Mouse (Mus musculus) intestine, embryonic 16.5 days (tissue): ENCODE measurements at regions not wholly inside any gene's neighbourhood (a gene's known extent, or its start where the extent isn't known, plus 50 kb on each side); places are given as distances from the start of the nearest gene placed in this dataset.

Source experiments
- ATAC-seq: fragments of 200-750 bp; cut with Nextera tagmentation; 2 replicates; pipeline ENCODE4 v1.8.0; 2017; ENCODE audit warnings: moderate TSS enrichment, moderate library complexity
- H3K27ac ChIP-seq: fragments of 300-500 bp; sonication (generic); 2 replicates; pipeline ENCODE4 v1.5.1; 2014; ENCODE audit warnings: mild to moderate bottlenecking, low read length
- H3K27me3 ChIP-seq: fragments of 300-500 bp; sonication (generic); replicated peaks from 2 replicates; pipeline ENCODE4 v1.6.1; 2014; ENCODE audit warnings: low read length, control low read depth, mixed read lengths; ENCODE audit not compliant: control insufficient read depth, insufficient read depth
- H3K36me3 ChIP-seq: fragments of 300-500 bp; sonication (generic); 2 replicates; pipeline ENCODE4 v1.6.1; 2014; ENCODE audit warnings: low read length, control low read depth; ENCODE audit not compliant: control insufficient read depth, insufficient read depth
- H3K4me1 ChIP-seq: fragments of 300-500 bp; sonication (generic); 2 replicates; pipeline ENCODE4 v1.6.1; 2014; ENCODE audit warnings: low read length, control low read depth, mixed read lengths; ENCODE audit not compliant: control insufficient read depth, insufficient read depth
- H3K4me2 ChIP-seq: fragments of 300-500 bp; sonication (generic); 2 replicates; pipeline ENCODE4 v1.6.1; 2014; ENCODE audit warnings: low read depth, low read length, control low read depth
- H3K4me3 ChIP-seq: fragments of 300-500 bp; sonication (generic); 2 replicates; pipeline ENCODE4 v1.5.1; 2014; ENCODE audit warnings: mild to moderate bottlenecking, low read length
- H3K9ac ChIP-seq: fragments of 300-500 bp; sonication (generic); 2 replicates; pipeline ENCODE4 v1.6.1; 2014; ENCODE audit warnings: low read depth, low read length
- H3K9me3 ChIP-seq: fragments of 300-500 bp; sonication (generic); 2 replicates; pipeline ENCODE4 v1.6.1; 2016; ENCODE audit warnings: low read length, control low read depth; ENCODE audit not compliant: control insufficient read depth
- WGBS: fragments of 180-500 bp; shearing (Covaris S2); extraction: QIAGEN DNeasy Blood & Tissue Kit; methylation state at CpG from one replicate; pipeline ENCODE4 v1.1.7; 2014; 5-methylcytosine and 5-hydroxymethylcytosine counted together

DNA sequence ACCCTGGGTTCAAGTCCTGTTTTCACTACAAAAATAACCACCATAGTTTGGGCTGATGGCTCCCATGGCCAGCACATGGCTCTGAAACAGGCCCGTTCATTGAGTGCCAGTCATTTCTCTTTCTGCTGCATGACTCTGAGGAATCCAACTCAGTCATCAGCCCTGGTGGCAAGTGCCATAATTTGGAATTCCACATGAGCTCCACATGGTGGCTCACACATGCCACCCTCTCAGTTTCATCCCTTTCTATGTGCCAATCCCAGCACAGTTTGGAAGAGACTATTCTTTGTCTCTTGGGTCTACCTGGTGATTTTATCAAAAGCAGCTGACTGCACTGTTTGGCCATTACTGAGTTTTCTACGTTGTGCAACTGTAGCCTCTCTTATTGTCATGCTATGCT is 100.3 kb upstream of the 4933402D24Rik start:
- no peaks in the 10 kb centered on the region for H3K9me3 ChIP-seq
- H3K4me1 ChIP-seq = no peaks in the 10 kb centered on the region
- H3K27ac ChIP-seq = no peak overlapping the region
- no peak overlapping the region for H3K4me2 ChIP-seq
- H3K9ac ChIP-seq = no peak overlapping the region
- 87% methylated on average over 2 of the region's 2 CpGs for whole genome bisulfite sequencing
- H3K27me3 ChIP-seq = no peaks in the 10 kb centered on the region
- H3K4me3 ChIP-seq = no peak overlapping the region
- no peak for ATAC-seq
- no peaks in the 10 kb centered on the region for H3K36me3 ChIP-seq

GRCm38 (mm10) chr1:63857933-63858649 is 89.0 kb upstream of the 4933402D24Rik start:
- Histone ChIP-seq H3K4me1 (no peaks in the 10 kb centered on the region), H3K4me3 (no peak overlapping the region), H3K27me3 (no peaks in the 10 kb centered on the region), H3K36me3 (no peaks in the 10 kb centered on the region), H3K9me3 (no peaks in the 10 kb centered on the region), H3K9ac (no peak overlapping the region), H3K27ac (no peak overlapping the region), H3K4me2 (no peak overlapping the region)
- peak; percentile 56 for ATAC-seq
- 30% methylated on average over 6 of the region's 6 CpGs for WGBS

GRCm38 (mm10) chr1:63857468-63857867 is 88.4 kb upstream of the 4933402D24Rik start:
- Histone ChIP-seq H3K27me3 (no peaks in the 10 kb centered on the region), H3K27ac (no peak overlapping the region), H3K4me2 (no peak overlapping the region), H3K9ac (no peak overlapping the region), H3K36me3 (no peaks in the 10 kb centered on the region), H3K4me3 (no peak overlapping the region), H3K4me1 (no peaks in the 10 kb centered on the region), H3K9me3 (no peaks in the 10 kb centered on the region)
- no peak for ATAC-seq
- 42% methylated on average over 5 of the region's 5 CpGs for WGBS

- Histone ChIP-seq H3K4me1 (no peaks in the 10 kb centered on the region), H3K4me3 (no peak overlapping the region), H3K27ac (no peak overlapping the region), H3K4me2 (no peak overlapping the region), H3K27me3 (no peaks in the 10 kb centered on the region), H3K9ac (no peak overlapping the region), H3K9me3 (no peaks in the 10 kb centered on the region), H3K36me3 (no peaks in the 10 kb centered on the region)
- WGBS = 88% methylated on average over 2 of the region's 2 CpGs
- ATAC-seq = no peak
Observed at GRCm38 (mm10) chr1:63856366-63856765, 87.3 kb upstream of the 4933402D24Rik start.

- Histone ChIP-seq H3K36me3 (no peaks in the 10 kb centered on the region), H3K9ac (no peak overlapping the region), H3K4me2 (no peak overlapping the region), H3K9me3 (no peaks in the 10 kb centered on the region), H3K4me3 (no peak overlapping the region), H3K27ac (no peak overlapping the region), H3K27me3 (no peaks in the 10 kb centered on the region), H3K4me1 (0 out of 2 replicates have a peak, but pooled peaks cover 3% of the 10 kb centered on the region)
- WGBS = 69% methylated on average over 3 of the region's 3 CpGs
- ATAC-seq = no peak
Observed at GRCm38 (mm10) chr1:63854794-63855193, 85.7 kb upstream of the 4933402D24Rik start.

DNA sequence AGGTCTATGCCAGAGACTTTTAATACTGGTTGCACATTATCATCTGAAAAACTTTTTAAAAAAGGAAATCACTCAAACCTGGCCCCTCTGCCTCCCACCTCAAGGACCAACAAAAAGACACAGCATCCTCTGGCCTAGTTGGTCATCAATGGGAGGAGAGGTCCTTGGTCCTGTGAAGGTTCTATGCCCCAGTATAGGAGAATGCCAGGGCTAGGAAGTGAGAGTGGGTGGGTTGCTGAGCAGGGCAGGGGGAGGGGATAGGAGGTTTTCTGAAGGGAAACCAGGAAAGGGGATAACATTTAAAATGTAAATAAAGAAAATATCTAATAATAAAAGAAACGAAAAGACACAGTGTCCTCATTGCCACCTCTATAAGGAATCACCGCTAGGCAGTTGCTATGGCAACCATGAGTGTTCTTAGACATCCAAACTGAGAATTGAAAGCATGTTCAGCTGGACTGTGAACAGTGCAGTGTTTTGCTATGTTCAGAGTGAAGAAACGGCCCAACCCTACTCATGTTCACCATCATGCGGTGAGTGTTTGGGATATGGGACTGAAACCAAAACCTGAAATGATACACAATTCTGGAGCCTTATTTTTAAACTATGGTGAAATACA is 82.5 kb upstream of the 4933402D24Rik start:
- no peak overlapping the region for H3K9ac ChIP-seq
- H3K4me2 ChIP-seq = no peak overlapping the region
- no peaks in the 10 kb centered on the region for H3K9me3 ChIP-seq
- H3K27ac ChIP-seq = no peak overlapping the region
- WGBS = 75% methylated on average over 4 of the region's 4 CpGs
- 0 out of 2 replicates have a peak, but pooled peaks cover 3% of the 10 kb centered on the region for H3K4me1 ChIP-seq
- no peaks in the 10 kb centered on the region for H3K27me3 ChIP-seq
- ATAC-seq = no peak
- no peak overlapping the region for H3K4me3 ChIP-seq
- no peaks in the 10 kb centered on the region for H3K36me3 ChIP-seq

- Histone ChIP-seq H3K36me3 (no peaks in the 10 kb centered on the region), H3K4me3 (no peak overlapping the region), H3K4me1 (0 out of 2 replicates have a peak, but pooled peaks cover 3% of the 10 kb centered on the region), H3K9me3 (no peaks in the 10 kb centered on the region), H3K27me3 (no peaks in the 10 kb centered on the region), H3K4me2 (no peak overlapping the region), H3K9ac (no peak overlapping the region), H3K27ac (no peak overlapping the region)
- 49% methylated on average over 3 of the region's 3 CpGs for WGBS
- peak; percentile 84 for ATAC-seq
Observed at GRCm38 (mm10) chr1:63850262-63850661, 81.2 kb upstream of the 4933402D24Rik start.

DNA sequence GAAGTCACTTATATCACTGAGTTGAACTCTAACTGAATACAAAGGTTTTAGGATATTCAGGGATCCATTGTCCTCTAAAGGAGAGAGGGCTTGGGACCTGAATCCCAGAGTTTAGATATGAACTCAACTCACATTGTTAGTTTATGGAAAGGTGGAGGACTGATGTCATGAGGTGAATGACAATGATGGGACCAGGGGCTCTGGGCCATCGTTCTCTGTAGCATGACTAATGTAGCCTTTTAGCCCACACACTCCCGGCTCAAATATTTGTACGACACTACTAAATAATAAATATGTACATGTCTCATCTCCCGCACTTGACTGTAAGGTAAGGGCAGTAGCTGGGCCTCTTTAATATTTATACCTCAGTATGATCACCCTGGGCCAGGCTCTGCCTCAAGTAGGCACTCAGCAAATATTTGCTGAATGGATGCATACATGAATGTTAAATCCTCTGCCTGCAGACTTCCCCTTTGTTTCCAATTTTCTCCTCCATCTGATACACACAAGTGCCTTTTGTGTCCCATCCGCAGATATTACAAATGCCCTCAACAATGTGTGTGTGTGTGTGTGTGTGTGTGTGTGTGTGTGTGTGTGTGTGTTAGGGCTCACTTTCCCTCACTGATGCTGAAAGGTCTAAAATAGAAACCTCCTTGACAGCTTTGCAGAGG is 59.2 kb upstream of the 4933402D24Rik start:
- no peak for ATAC-seq
- 80% methylated on average over 5 of the region's 5 CpGs for WGBS
- Histone ChIP-seq H3K9me3 (no peaks in the 10 kb centered on the region), H3K4me2 (no peak overlapping the region), H3K4me1 (no peaks in the 10 kb centered on the region), H3K27ac (no peak overlapping the region), H3K27me3 (no peaks in the 10 kb centered on the region), H3K36me3 (no peaks in the 10 kb centered on the region), H3K4me3 (no peak overlapping the region), H3K9ac (no peak overlapping the region)

- H3K36me3 ChIP-seq = no peaks in the 10 kb centered on the region
- H3K4me3 ChIP-seq = no peak overlapping the region
- no peak overlapping the region for H3K4me2 ChIP-seq
- no peaks in the 10 kb centered on the region for H3K9me3 ChIP-seq
- ATAC-seq = no peak
- no peaks in the 10 kb centered on the region for H3K4me1 ChIP-seq
- no peak overlapping the region for H3K27ac ChIP-seq
- H3K9ac ChIP-seq = no peak overlapping the region
- 78% methylated on average over 4 of the region's 4 CpGs for WGBS
- no peaks in the 10 kb centered on the region for H3K27me3 ChIP-seq
Observed at GRCm38 (mm10) chr1:63820614-63821270, 51.7 kb upstream of the 4933402D24Rik start.
